Mouse (Mus musculus) spleen, postnatal 4 days (tissue): Measurements from ENCODE around the gene Lactbl1.

ENCODE experiments used
- DNase-seq, 2 experiments: peaks; one replicate each; pipeline ENCODE4 v3.0.0; 2022; ENCODE audit warnings: low spot score in 2 of 2

Lactbl1 gene

DNA sequence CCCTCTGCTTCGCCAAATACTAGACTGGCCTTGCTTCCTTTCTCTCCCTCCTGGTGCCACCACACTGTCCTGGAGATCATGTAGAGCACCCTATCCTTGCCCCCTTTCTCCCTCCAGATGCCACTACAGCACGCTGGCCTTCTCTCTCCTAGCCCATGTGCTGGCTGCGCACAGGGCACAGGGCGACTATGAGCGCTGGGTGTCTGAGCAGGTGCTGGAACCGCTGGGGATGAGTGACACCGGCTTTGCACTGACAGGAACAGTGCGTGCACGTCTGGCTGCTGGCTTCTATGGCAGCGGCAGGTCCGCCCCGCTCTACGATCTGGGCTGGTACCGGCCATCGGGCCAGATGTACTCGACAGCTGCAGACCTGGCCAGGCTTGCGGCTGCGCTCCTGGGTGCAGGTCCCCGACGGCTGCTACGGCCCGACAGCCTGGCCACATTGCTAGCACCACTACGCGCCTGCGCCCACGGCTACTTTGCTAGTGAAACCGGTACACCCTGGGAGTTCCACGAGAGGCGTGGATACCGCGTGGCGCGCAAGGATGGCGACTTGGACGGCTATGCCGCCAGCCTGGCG, 14.7 kb downstream of the Lactbl1 start:
- DNase-seq, result no peak

DNA sequence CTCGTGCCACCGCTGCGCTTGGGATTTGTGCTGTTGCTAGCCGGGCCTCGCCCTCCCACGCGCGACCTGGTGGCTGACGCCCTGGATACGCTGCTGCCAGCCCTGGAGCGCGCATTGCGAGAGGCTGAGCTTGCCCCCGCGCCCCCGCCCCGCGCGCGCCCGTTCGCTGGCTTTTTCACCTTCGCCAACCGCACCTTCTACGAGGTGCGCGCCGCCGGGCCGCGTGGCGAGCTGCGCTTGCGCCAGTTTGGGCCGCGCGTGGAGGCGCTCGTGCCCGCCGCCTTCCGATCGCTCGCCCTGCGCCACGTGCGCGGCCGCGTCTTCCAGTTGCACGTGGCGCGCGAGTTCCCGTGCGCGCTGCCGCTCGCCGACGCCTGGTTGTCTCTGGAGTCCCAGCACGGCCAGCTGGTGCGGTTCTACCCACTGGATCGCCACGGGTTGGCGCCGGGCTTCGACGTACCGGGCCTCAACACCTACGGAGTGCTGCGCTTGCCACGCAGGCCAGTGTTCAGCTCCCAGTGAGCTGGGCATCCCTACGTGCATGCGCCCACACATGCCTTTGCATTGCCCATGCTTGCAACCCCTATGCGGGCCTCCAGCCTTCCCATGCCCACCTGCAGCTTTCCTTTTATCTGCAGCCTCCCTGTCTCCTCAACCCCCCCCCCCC, 15.3 kb downstream of the Lactbl1 start:
- DNase-seq, result no peak

DNA sequence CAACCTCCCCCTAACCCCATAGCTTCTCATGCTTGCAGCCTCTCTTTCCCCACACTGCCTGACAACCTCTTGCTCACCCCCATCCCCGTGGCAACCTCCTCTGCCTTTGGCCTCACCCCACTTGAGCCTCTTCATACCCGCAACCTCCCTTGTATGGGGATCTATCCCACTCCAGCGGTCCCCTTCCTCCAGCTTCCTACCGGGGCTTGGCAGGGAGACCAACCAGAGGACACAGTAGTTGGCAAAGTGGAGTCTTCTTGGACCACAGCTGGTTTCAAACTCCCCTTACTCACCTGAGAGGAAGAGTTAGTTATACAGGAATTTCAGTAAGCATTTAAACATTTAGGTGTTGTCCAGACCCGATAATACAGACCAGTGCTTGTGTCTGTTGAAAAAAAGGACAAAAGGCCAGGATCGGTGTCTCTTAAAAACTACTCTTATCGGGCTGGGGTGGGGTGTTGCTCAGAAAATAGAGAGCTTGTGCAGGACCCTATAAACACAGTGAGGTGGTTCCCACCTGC, 15.9 kb downstream of the Lactbl1 start:
- no peak for DNase-seq

DNA sequence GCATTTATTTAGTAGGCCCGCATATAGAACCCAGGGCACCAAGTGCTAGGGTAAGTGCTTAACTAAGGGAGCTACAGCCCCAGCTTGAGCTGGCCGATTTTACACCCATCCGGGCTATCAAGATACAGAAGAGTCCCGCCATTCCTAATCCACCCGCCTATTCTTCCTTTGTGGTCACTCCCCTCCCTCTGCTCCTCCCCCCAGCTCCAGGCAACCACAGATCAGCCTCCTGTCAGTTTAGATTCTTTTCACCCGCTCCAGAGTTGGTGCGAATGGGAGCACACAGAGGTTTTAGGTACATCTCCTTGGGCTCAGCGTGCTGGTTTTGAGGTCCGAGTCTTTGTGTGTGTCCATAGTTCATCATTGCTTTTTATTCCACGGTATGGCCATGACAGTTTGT, 16.5 kb downstream of the Lactbl1 start:
- no peak for DNase-seq

DNA sequence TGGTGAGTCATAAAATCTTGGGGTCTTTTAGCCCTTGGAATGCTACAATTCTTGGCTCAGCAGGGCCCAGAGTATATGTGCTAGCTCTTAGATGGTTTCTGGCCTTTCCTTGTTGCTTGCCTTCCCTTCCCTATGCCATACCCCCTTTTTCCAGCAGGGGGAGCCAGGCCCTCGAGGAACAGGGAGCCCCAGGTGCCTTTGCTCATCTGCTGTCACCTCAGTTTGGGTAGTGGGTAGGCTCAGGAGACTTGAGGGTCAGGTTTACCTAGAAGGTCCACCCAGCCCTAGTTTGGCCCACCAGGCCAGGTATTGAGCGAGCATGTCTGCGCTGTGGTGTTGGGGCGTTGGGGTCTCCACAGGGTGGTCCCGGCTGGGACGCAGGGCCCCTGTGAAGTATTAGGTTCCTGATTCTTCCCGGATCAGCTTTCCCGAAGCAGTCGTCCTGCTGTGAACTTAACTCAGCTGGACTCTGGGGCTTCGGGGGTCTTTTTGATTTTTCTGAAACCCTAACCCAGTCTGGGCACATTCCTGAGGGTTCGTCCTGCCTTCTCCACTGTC, 26.6 kb downstream of the Lactbl1 start:
- DNase-seq, result peak; percentile 75 to 91

DNA sequence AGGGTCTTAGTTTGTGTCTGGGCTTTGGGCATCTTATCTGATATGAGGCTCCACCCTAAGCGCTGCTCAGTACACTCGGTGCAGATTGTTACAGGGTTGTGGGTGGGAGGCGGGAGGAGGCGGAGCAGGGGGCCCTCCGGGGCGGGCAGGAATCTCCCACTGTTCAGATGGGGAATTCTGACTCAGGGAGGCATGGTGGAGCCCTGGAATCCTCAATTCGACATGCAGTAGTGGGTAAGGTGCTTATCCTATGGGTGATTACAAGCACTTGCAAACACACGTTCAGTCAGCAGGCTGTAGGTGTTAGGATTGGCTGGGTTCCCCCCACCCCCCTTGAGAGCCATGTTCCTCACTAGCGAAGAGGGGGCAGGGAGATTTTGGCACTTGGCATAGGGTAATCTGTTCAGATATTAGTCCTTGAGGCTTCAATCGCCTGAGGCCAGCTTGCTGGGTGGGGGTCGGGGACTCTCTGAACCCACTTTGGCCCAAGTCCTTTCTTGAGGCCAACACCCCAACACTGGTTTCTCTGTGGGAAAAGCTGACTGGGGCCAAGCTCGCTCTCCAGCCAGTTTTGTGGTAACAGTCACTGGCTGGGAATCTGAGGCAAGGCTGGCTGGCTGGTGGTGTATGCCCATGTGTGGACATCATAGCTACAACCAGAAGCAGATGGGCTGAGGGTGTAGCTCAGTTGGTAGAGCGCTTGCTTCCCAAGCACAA, 27.2 kb downstream of the Lactbl1 start:
- DNase-seq, result no peak

DNA sequence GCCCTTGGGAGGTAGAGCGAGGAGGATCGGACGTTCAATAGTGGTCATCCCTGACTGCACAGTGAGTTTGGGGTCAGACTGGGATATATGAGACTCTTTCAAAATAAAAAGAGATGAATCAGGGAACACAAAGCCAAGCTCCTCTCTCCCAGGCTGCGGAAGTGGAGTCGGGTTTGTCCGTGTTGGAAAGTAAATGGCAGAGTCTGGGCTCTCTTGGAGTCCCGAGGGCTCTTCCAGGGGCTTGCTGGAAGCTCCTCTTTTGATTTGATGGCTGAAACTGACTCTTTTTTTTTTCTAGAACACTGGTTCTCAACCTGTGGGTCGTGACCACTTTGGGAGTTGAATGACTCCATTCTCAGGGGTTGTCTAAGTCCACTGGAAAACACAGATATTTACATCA, 27.8 kb downstream of the Lactbl1 start:
- no peak for DNase-seq

DNA sequence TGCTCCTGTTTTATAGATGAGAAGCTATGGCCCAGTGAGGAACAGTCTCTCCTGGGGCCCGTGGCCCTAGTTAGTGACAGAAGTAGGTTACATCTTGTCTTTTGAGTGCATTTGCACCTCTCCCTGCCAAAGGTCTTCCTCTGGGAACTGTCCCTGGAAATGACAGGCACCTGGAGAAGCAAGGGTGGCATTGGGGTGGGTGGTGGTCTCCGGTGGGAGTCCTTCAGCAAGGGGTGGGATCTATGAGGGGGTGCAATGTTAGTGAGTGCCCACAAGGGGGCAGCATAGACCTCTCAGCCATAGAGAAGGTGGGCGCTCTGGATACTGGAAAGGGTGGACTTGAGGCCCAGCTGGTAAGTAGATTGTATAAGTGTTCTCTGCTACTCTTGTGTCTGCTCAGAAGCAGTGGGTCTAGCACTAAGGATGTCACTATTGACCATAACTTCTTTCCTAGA, 29.0 kb downstream of the Lactbl1 start:
- no peak for DNase-seq

DNA sequence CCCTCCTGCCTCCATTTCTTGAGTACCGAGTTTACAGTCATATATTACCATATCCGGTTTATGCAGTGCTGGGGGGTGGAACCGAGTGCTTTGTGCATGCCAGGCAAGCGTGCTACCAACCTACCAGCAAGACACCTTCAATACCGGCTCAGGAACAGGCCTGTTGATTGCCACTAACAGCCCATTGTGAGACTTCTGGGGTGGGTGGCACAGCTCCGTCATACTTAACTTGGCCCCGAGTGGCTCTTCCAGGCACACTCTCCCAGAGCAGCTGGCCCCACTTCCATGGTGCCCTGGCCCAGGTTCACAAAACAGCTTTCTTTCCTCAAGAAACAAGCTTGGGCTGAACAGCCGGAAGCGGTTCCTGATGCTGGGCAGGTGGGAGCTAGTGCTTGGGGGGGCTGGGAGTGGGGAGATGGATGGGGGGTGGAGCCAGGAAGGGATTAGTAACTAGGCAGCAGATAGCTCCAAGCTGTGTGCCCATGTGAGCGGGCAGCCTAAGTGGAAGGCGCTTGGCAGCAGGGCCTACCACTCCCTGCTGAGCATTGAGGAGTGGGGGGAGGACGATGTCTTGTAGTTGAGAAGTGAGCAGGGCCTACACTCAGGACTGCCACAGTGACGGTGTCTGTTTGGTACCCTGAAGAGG, 29.6 kb downstream of the Lactbl1 start:
- no peak for DNase-seq

DNA sequence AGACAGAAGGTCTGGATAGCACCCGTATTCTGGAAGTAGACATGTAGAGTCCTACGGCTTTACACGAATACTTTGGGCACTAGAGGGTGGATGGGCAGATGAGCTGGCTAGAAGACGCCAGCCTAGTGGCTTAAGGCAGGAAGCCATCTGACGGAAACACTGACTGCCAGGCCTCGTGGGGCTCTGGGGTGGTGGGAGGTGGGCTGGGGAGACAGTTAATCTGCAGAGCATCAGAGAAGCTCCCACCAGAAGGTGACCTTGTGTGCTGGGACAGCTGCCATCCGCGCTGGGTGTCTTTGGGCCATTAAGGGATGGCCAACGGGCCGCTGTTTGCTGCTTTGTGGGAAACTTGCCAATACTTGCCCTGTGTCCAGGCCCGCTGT, 30.1 kb downstream of the Lactbl1 start:
- no peak for DNase-seq

DNA sequence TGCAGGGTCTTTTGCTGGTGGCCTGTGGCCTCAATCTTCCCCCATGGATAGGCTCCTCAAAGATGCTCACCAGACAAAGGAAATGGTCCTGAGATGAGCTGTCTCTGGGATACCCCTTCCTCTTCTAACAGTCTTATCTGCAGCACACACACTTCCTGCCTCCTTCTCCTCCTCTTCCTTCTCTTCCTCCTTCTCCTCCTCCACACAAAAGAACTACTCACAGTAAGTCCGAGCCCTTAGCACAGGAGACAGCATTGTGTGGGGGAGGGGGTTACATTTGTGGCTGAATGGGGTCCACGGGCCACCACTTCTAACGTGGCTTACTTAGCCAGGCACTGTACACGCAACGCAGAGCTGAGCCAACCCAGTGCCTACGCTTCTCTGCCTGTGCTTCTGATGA, 30.6 kb downstream of the Lactbl1 start:
- DNase-seq, result no peak

DNA sequence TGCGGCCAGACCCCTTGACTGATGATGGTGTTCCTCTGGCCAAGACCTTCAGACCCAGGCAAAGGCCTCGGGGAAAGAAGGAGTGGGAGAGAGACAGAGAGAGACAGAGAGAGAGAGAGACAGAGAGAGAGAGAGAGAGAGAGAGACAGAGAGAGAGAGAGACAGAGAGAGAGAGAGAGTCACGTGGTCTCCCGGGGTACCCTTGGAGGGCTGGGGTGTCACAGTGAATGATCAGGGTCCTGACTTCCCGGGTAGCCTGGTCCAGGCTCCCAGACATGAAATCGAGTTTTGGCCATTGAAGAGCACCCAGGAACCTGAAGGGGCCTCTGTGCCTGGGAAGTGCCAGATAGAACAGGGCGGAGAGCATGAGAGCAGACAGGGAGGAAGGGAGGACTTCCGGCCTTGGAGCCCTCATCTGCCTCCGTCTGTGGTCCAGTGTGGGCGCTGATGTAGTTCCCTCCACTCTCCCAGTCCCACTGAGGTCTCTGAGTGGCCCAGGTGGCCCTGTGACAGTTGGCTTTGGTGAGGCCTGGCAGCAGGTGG, 31.3 kb downstream of the Lactbl1 start:
- no peak for DNase-seq

DNA sequence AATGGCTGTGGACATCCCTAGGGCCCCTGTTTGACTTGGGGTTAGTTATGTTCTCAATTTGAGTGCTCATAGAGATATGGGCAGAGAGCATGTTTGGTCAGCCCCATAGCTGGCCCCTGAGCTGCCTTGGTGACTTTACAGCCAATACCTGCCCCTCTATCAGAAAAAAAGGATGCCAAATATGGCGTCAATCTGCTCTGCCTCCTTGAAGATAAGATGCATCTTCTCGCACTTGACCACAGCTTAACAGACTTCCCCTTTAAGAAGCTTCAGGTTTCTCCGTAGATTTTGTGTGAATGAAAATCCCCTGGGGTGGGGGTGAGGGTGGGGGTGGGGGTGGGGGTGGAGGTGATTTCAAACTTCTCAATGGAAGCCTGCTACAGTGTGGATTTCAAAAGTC, 35.5 kb downstream of the Lactbl1 start:
- DNase-seq, result no peak

DNA sequence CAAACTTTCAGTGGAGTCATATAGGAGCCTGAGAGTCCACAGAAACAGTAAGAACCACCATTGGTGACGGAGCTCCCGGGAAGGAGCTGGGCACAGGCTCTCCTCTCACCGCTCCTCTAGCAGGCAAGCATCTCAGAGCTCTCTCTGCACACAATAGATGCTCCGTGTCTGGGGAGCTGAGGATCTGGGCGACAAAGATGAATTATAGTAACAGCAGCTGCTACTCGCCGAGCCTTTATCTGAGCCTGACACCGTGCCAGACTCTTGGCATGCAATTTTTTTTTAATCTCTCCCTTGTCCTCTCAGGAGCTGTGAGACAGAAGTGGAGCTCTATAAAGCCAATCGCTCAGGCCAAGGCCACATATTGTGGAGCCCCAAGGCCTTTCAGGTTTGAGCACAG, 42.6 kb downstream of the Lactbl1 start:
- DNase-seq, result no peak

DNA sequence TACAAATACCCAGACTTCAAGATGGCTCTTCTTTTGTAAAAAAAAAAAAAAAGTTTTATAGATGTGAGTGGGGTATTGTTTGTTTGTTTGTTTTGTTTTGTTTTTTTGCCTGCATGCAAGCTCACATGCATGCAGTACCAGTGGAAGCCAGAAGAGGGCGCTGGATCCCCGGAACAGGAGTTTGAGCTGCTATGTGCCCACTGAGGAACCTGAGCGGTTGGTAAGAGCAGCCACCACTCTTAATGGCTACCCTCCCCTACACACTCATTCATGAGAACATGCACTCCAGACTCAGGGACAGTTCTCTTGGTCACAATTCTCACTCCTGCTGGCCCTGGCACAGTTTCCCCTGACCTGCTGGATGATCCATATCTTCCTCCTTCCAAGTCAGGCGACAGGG, 43.6 kb downstream of the Lactbl1 start:
- no peak for DNase-seq

DNA sequence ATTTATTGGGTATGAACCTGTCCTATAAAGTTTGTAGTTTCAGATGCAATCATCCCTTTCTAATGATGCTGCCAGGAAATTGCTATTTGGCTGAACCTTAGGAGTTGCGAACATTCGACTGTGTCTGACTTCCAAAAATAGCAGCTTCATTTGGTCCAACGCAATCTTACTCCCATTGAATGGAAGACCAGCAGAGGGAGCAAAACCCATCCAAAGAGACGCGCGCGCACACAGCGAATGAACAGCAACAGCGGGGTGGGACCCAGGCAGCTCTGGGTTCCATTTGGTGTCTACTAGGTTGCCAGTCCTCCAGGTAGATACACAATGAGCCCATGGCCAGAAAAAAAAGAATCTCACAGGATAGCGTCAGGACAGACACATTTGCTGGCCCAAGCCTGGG, 45.3 kb downstream of the Lactbl1 start:
- no peak for DNase-seq

DNA sequence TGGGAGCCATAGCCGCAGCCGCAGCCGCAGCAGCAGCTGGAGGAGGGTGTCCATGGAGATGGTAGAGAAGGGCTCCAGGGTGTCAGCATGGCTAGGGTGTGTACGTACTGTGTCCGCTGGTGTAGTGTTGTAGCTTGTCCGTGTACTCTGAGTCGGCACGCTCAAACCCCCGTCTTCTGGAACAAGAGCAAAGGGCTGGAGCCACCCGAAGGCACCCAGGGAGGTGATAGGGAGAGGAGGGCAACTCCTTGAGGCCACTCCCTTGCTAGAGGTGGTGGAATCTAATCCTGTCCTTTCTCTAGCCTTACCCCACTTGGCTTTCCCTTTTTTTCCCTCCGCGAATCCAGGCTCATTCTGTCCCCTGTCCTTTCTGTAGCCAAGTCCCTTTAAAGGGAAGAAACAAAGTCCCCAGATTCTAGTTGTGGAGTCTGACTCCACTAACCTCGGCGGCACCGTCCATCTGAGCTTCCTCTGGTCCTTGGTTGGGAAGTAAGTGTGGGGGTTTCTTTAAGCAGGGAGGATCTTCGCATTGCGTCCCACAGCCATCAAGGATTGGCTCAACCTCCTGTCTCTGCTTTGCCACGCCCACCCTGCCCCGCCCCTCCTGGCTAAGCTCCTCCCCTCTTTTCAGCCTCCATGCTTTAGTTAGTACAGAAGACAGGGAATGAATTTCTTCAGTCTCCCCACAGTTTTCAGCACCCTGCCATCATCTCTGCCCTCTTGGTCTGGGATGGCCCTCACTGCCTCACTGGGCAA, 50.1 kb downstream of the Lactbl1 start:
- no peak for DNase-seq

DNA sequence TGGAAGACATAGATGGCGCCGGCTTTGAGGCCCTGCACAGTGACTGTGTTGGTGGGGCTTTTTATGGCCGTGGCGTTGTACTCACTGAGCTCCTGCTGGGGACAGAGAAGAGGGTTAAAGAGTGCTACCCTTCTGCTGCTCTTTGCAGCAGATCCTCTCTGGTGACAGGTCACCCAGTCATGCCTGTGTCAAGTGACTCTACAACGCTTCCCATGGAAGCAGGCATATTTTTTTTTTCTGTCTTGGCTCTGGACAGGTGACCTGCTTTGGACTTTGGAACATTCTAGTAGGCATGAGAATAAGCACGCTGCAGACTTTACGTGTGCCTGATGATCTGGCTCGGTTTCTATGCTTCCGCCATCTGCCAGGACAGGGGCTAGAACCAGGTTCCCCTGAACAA, 53.0 kb downstream of the Lactbl1 start:
- DNase-seq, result no peak

DNA sequence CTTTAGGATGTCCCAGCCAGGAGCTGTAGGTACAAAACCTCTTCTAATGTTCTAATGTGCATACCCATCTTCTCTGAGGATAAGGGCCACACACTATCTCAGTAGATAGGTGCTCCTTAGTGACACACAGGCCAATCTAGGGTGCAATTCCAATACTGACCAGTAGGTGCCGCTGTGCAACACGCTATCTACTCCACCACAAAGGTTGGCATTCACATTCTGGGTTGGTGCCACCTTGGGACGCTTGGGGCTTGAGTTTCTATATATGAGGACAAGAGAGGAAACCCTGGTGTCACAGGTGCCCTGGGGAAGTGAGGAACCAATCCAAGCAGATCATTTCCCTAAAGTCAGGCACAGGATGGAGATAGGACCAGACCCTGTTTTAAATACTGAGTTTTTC, 56.1 kb downstream of the Lactbl1 start:
- DNase-seq, result peak; percentile 67 to 89

DNA sequence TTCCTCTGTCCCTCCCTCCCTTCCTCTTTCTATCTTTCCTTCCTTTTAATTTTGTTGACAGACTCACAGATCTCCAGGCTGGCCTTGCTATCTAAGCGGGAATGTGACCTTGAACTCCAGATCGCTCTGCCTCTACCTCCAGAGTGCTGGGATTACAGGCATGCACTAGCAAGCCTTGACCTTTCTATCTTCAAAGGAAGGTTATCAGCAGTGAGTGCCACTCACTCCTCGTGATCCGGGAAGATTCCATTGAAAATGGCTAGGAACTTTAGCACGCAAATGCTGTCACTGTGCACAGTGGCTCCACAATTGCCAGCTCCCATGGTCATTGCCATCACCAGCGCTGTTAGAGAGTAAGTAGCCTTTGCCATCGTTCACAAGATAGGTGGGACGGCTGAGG, 56.8 kb downstream of the Lactbl1 start:
- no peak for DNase-seq

DNA sequence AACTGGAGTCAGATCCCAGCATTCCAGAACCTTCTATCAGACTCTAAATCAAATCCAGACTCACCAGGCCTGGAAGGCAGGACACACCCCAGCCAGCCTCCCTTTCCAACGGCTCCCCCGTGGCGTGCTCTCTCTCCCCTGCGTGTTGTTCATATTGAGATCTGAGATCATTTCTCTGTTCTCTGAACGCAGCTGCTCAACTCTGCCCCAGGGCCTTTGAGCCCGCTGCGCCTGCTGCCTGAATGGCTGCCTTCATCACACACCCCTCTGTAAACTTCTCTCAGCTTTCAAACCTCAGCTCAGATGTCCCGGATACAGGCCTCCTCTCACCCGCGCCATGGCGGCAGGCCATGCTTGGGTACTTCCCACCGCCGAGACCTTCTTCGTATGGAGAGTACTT, 58.2 kb downstream of the Lactbl1 start:
- DNase-seq, result no peak
